Mouse (Mus musculus): Measurements from ENCODE around the gene Hmx2. TPM values are rescaled to one million over a fixed set of nuclear protein-coding genes. Genes with fewer than 3 reads are reported as not detected.

Hmx2 gene
- polyA plus RNA-seq, 1 experiment from 2014 or later: 0.61 TPM

GRCm38 (mm10) chr7:131554341-131555180 lies 6.0 kb downstream of the Hmx2 start:
- under 1% methylated on average over 45 of the region's 45 CpGs for WGBS

DNA sequence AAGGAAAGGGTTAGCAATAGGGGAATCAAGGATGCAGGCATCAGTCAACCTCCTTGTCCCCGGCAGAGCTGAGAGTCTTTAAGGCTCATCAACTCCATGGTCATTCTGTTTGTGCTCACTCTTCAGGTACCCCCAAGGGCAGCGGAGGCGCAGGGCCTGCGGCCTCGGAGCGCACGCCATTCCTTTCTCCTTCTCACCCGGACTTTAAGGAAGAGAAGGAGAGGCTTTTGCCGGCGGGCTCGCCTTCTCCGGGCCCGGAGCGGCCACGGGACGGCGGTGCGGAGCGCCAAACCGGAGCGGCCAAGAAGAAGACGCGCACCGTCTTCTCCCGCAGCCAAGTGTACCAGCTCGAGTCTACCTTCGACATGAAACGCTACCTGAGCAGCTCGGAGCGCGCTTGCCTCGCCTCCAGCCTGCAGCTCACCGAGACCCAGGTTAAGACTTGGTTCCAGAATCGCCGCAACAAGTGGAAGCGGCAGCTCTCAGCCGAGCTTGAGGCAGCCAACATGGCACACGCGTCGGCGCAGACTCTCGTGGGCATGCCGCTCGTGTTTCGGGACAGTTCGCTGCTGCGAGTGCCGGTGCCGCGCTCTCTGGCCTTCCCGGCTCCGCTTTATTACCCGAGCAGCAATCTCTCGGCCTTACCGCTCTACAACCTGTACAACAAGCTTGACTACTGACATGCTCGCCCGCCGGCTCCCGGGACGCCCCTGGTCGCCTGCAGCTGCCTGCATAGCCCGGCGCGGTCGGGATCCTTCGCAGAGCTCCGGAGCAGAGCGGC lies 6.9 kb downstream of the Hmx2 start:
- Histone ChIP-seq H3K27me3 (ENCODE audit: control insufficient read depth, insufficient read depth, low read length) (peaks cover 85% of the 10 kb centered on the region), H3K9me3 (ENCODE audit: control insufficient read depth, low read length) (no peaks in the 10 kb centered on the region), H3K27ac (ENCODE audit: low read depth, low read length) (no peak overlapping the region), H3K4me3 (ENCODE audit: low read depth, low read length) (peak overlapping the region; percentile 9; the same call in 1 of the 2 replicates), H3K9ac (ENCODE audit: low read length) (no peak overlapping the region), H3K4me1 (replicated peaks; ENCODE audit: control insufficient read depth, insufficient read depth, low read length) (peaks cover 17% of the 10 kb centered on the region), H3K4me2 (ENCODE audit: low read depth, low read length, severe bottlenecking) (0 out of 2 replicates have a peak overlapping the region, but pooled peaks have one; percentile 8), H3K36me3 (ENCODE audit: control insufficient read depth, insufficient read depth, low read length) (no peaks in the 10 kb centered on the region)
- under 1% methylated on average over 68 of the region's 68 CpGs for WGBS
- ATAC-seq (replicated peaks; ENCODE audit: low FRiP score) (no peak), DNase-seq (ENCODE audit: low spot score) (peak; percentile 81)

More at GRCm38 (mm10) chr7:131554341-131555180, 6.0 kb downstream of the Hmx2 start:
- H3K4me3 ChIP-seq (ENCODE audit: low read depth, low read length): peak overlapping the region; percentile 33
- H3K4me2 ChIP-seq (ENCODE audit: low read depth, low read length, severe bottlenecking): peak overlapping the region; percentile 56
- H3K36me3 ChIP-seq (ENCODE audit: control insufficient read depth, insufficient read depth, low read length): no peaks in the 10 kb centered on the region
- peaks cover 17% of the 10 kb centered on the region for H3K4me1 ChIP-seq (replicated peaks; ENCODE audit: control insufficient read depth, insufficient read depth, low read length)
- peaks cover 94% of the 10 kb centered on the region for H3K27me3 ChIP-seq (ENCODE audit: control insufficient read depth, insufficient read depth, low read length)
- H3K9ac ChIP-seq (ENCODE audit: low read length): no peak overlapping the region
- no peak overlapping the region for H3K27ac ChIP-seq (ENCODE audit: low read depth, low read length)
- ATAC-seq (replicated peaks; ENCODE audit: low FRiP score): peak; percentile 44
- peak; percentile 66 for DNase-seq (ENCODE audit: low spot score)
- H3K9me3 ChIP-seq (ENCODE audit: control insufficient read depth, low read length): no peaks in the 10 kb centered on the region

DNA sequence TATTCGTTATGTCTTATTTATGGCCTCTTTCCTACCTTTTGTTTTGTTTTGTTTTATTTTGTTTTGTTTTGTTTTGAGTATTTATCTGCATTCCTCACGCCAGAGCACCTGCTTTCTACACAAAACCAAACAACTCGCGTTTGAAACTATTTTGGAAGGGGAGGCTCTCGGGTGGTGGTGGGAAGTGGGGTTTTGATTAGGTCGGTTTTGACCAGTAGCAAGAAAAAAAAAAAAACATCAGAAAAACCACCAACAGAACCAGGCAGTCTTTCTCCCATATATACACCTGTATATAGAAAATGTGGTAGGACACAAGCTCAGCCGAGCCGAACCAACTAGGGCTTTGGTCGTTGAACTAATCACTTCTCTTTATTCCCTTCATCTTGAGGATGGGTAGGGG lies 7.5 kb downstream of the Hmx2 start:
- Histone ChIP-seq H3K27me3 (ENCODE audit: control insufficient read depth, insufficient read depth, low read length) (peaks cover 79% of the 10 kb centered on the region), H3K4me2 (ENCODE audit: low read depth, low read length, severe bottlenecking) (no peak overlapping the region), H3K4me3 (ENCODE audit: low read depth, low read length) (no peak overlapping the region), H3K9me3 (ENCODE audit: control insufficient read depth, low read length) (no peaks in the 10 kb centered on the region), H3K36me3 (ENCODE audit: control insufficient read depth, insufficient read depth, low read length) (no peaks in the 10 kb centered on the region), H3K27ac (ENCODE audit: low read depth, low read length) (no peak overlapping the region), H3K9ac (ENCODE audit: low read length) (no peak overlapping the region), H3K4me1 (replicated peaks; ENCODE audit: control insufficient read depth, insufficient read depth, low read length) (peaks cover 17% of the 10 kb centered on the region)
- DNase-seq (ENCODE audit: low spot score) (no peak), ATAC-seq (replicated peaks; ENCODE audit: low FRiP score) (no peak)
- 2% methylated on average over 9 of the region's 9 CpGs for WGBS

- Histone ChIP-seq H3K4me1 (replicated peaks; ENCODE audit: control insufficient read depth, insufficient read depth, low read length) (peaks cover 19% of the 10 kb centered on the region), H3K4me2 (ENCODE audit: low read depth, low read length, severe bottlenecking) (no peak overlapping the region), H3K27me3 (ENCODE audit: control insufficient read depth, insufficient read depth, low read length) (peaks cover 73% of the 10 kb centered on the region), H3K27ac (ENCODE audit: low read depth, low read length) (no peak overlapping the region), H3K36me3 (ENCODE audit: control insufficient read depth, insufficient read depth, low read length) (no peaks in the 10 kb centered on the region), H3K9ac (ENCODE audit: low read length) (no peak overlapping the region), H3K9me3 (ENCODE audit: control insufficient read depth, low read length) (no peaks in the 10 kb centered on the region), H3K4me3 (ENCODE audit: low read depth, low read length) (0 out of 2 replicates have a peak overlapping the region, but pooled peaks have one; percentile 5)
- DNase-seq (ENCODE audit: low spot score) (peak; percentile 62), ATAC-seq (replicated peaks; ENCODE audit: low FRiP score) (no peak)
- WGBS: 0% methylated on average over 37 of the region's 37 CpGs
Measured at GRCm38 (mm10) chr7:131556541-131557271, 8.1 kb downstream of the Hmx2 start.

DNA sequence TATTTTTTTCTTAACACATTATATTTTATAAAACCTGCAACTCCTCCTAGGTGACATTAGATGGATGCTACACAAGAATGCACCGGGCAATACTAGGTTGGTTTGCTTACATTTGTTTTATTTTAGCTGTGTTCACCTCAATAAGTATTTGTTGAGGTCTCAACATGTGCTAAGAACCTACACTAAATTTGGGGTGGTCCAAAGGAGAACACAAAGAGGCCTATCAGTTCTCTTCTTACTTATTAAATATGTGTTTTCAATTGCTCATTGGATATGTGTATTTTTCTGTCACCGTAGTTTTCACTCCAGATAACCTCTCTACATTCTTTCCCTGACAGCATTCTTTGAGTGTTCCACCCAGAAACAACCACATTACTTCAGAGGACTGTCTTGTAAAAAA lies 9.2 kb downstream of the Hmx2 start:
- Histone ChIP-seq H3K27ac (ENCODE audit: low read depth, low read length) (no peak overlapping the region), H3K27me3 (ENCODE audit: control insufficient read depth, insufficient read depth, low read length) (peaks cover 62% of the 10 kb centered on the region), H3K9me3 (ENCODE audit: control insufficient read depth, low read length) (no peaks in the 10 kb centered on the region), H3K4me3 (ENCODE audit: low read depth, low read length) (no peak overlapping the region), H3K9ac (ENCODE audit: low read length) (no peak overlapping the region), H3K36me3 (ENCODE audit: control insufficient read depth, insufficient read depth, low read length) (no peaks in the 10 kb centered on the region; the same call in 1 of the 2 replicates), H3K4me2 (ENCODE audit: low read depth, low read length, severe bottlenecking) (no peak overlapping the region), H3K4me1 (replicated peaks; ENCODE audit: control insufficient read depth, insufficient read depth, low read length) (peaks cover 15% of the 10 kb centered on the region)
- DNase-seq (ENCODE audit: low spot score) (no peak), ATAC-seq (replicated peaks; ENCODE audit: low FRiP score) (no peak)
- 30% methylated on average over 2 of the region's 2 CpGs for WGBS

GRCm38 (mm10) chr7:131559986-131560696 lies 11.6 kb downstream of the Hmx2 start, which contains the start of gene Bub3:
TSS of gene Bub3 (plus strand) at chr7:131560222.
- H3K9me3 ChIP-seq (ENCODE audit: control insufficient read depth, low read length): no peaks in the 10 kb centered on the region
- peak within 1 kb of the TSS; percentile 94 for H3K9ac ChIP-seq (ENCODE audit: low read length)
- H3K36me3 ChIP-seq (ENCODE audit: control insufficient read depth, insufficient read depth, low read length): no peaks in the 10 kb centered on the region; the same call in 1 of the 2 replicates
- H3K27ac ChIP-seq (ENCODE audit: low read depth, low read length): peak within 1 kb of the TSS; percentile 80
- peak within 1 kb of the TSS; percentile 58 for H3K4me3 ChIP-seq (ENCODE audit: low read depth, low read length)
- H3K4me1 ChIP-seq (replicated peaks; ENCODE audit: control insufficient read depth, insufficient read depth, low read length): peaks cover 7% of the 10 kb centered on the region; the same call in 1 of the 2 replicates
- DNase-seq (ENCODE audit: low spot score) (peak; percentile 93), ATAC-seq (replicated peaks; ENCODE audit: low FRiP score) (peak; percentile 94)
- WGBS: under 1% methylated on average over 48 of the region's 51 CpGs
- H3K4me2 ChIP-seq (ENCODE audit: low read depth, low read length, severe bottlenecking): peak within 1 kb of the TSS; percentile 57
- peaks cover 39% of the 10 kb centered on the region for H3K27me3 ChIP-seq (ENCODE audit: control insufficient read depth, insufficient read depth, low read length)

- Histone ChIP-seq H3K27me3 (ENCODE audit: control insufficient read depth, insufficient read depth, low read length) (peaks cover 33% of the 10 kb centered on the region), H3K4me1 (replicated peaks; ENCODE audit: control insufficient read depth, insufficient read depth, low read length) (peaks cover 7% of the 10 kb centered on the region; the same call in 1 of the 2 replicates), H3K4me3 (ENCODE audit: low read depth, low read length) (peak overlapping the region; percentile 58), H3K4me2 (ENCODE audit: low read depth, low read length, severe bottlenecking) (peak overlapping the region; percentile 57; the same call in 1 of the 2 replicates), H3K27ac (ENCODE audit: low read depth, low read length) (peak overlapping the region; percentile 80), H3K9ac (ENCODE audit: low read length) (peak overlapping the region; percentile 94), H3K36me3 (ENCODE audit: control insufficient read depth, insufficient read depth, low read length) (no peaks in the 10 kb centered on the region; the same call in 1 of the 2 replicates), H3K9me3 (ENCODE audit: control insufficient read depth, low read length) (no peaks in the 10 kb centered on the region)
- DNase-seq (ENCODE audit: low spot score): no peak
- under 1% methylated on average over 14 of the region's 14 CpGs for WGBS
- peak; percentile 45 for ATAC-seq (replicated peaks; ENCODE audit: low FRiP score)
Measured at GRCm38 (mm10) chr7:131560697-131561042, 12.1 kb downstream of the Hmx2 start.

Data from forebrain, embryonic 11.5 days (tissue).